Mouse (Mus musculus) neutrophil, adult 65 days (primary cell): ENCODE data around the gene Esp15. TPM values are rescaled to one million over a fixed set of nuclear protein-coding genes. Genes with fewer than 3 reads are reported as not detected.

Source experiments
- total RNA-seq: library from RNA; stranded (reverse); gene quantifications from 2 replicates; pipeline ENCODE4 v1.2.4, GENCODE M21; 2023

Gene Esp15
- not detected in 2 replicates for total RNA-seq

DNA sequence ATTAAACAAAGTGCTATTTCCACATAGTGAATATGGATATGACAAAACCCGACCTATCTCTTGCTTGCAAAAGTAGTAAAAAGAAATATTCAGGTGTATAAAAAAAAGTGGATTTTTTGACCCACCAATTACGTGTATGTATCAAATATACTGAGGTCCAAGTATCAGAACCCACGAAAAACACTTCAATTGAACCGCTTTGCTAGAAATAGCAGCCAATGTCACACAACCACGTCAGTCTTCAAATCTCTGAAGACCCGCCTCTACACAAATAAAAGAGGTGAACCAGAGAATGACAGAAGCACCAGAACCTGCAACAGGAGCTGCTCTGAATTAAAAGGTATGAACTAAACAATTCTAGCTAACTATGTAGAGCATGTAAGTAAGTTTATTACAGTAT lies at the start of gene Esp15:
TSS of gene Esp15 (plus strand) at position 301 of the 400 bp plus-strand sequence.

Other genes starting within 250 kb of the Esp15 start
- gene Esp18, start 234.6 kb upstream of the Esp15 start, total RNA-seq: not detected in 2 replicates
- not detected in 2 replicates for gene Esp16, start 104.8 kb upstream of the Esp15 start, total RNA-seq